Mouse (Mus musculus) cerebellum, adult 9-10 months (tissue): ENCODE data around the gene Plscr5.

Experiments
- DNase-seq: peaks from one replicate; pipeline ENCODE4 v3.0.0; 2022

Plscr5 gene

GRCm38 (mm10) chr9:92228867-92229832, 36.4 kb downstream of the Plscr5 start:
- DNase-seq = no peak

- no peak for DNase-seq
Measured at GRCm38 (mm10) chr9:92229833-92230205, 37.1 kb downstream of the Plscr5 start.

GRCm38 (mm10) chr9:92234901-92235458, 42.2 kb downstream of the Plscr5 start:
- DNase-seq = no peak

GRCm38 (mm10) chr9:92248773-92249446, 56.2 kb downstream of the Plscr5 start:
- DNase-seq = no peak

GRCm38 (mm10) chr9:92249447-92249852, 56.7 kb downstream of the Plscr5 start, which contains the start of gene Plscr1:
TSS of gene Plscr1 (plus strand) at chr9:92249750.
- DNase-seq = no peak

GRCm38 (mm10) chr9:92249987-92250772, 57.4 kb downstream of the Plscr5 start:
- peak; percentile 5 for DNase-seq

GRCm38 (mm10) chr9:92252718-92253117, 60.0 kb downstream of the Plscr5 start:
- no peak for DNase-seq

- no peak for DNase-seq
Measured at GRCm38 (mm10) chr9:92253585-92254321, 61.0 kb downstream of the Plscr5 start.
